Mouse (Mus musculus) urinary bladder, postnatal 36 days (tissue): ENCODE data around the gene Ctsr.
"Not testable (repeated sequence)": the region's sequence is repeated elsewhere in the genome, so short reads cannot be mapped to it uniquely, and the experiment has no call there.

Experiments used
- DNase-seq, 2 experiments: peaks; one replicate each; pipeline ENCODE4 v3.0.0; 2022; ENCODE audit warnings: low spot score in 2 of 2, mixed read lengths in 1 of 2

The Ctsr gene

GRCm38 (mm10) chr13:61164156-61164555, at the start of gene Ctsr:
Gene Ctsr (minus strand): TSS chr13:61164256.
- no peak for DNase-seq

GRCm38 (mm10) chr13:61203310-61203709, 39.3 kb upstream of the Ctsr start, which contains the start of gene Cts6:
Gene Cts6 (minus strand): TSS chr13:61203410.
- DNase-seq: no peak

- DNase-seq: not testable (repeated sequence)
Measured at GRCm38 (mm10) chr13:61185151-61185933, 21.3 kb upstream of the Ctsr start.

- no peak for DNase-seq
Measured at GRCm38 (mm10) chr13:61164622-61165021, 566 bp upstream of the Ctsr start.
